Mouse (Mus musculus): Measurements from ENCODE around the gene Ufsp1.
A peak's percentile ranks its signal among the peaks of the same experiment; 100 is the strongest.

Ufsp1 gene

DNA sequence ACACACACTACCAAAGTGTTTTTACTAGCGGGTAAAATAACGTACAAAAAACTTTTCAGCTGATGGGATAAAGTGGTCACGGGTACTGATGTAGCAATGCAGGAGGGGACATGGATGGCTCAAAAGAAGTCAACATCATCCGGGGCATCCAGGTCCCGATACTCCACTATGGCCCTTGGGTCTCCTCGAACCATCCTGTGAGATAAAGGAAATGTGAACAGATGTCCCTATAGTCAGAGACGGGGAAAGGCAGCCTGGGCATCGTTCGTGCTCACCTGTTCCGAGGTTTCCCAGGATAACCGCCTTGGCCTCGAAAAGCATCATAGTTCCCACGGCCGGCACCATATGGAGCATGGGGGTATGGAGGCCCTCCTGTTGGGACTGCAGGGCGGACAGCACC is 1.3 kb downstream of the Ufsp1 start:
- DNase-seq (ENCODE audit: low read depth) = no peak

DNA sequence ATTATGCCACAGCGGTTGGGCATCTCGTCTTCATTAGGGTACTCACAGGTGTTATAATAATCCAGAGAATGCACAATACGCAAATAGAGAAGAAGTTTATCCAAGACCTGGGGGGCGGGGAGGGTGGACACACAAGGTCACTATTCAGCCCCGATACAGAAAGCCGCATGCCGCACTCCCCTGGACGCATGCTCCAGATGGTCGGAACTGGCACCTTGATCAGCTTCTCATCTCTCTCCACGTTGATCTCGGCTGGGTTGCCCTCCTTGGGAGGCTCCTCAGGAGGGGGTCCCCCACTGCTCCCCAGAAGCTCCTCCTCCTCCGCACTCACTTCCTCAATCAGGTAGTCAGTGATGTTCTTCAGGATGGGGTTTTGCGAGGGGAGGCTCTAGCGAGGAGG is 2.7 kb downstream of the Ufsp1 start:
- no peak for DNase-seq (ENCODE audit: low read depth)

DNA sequence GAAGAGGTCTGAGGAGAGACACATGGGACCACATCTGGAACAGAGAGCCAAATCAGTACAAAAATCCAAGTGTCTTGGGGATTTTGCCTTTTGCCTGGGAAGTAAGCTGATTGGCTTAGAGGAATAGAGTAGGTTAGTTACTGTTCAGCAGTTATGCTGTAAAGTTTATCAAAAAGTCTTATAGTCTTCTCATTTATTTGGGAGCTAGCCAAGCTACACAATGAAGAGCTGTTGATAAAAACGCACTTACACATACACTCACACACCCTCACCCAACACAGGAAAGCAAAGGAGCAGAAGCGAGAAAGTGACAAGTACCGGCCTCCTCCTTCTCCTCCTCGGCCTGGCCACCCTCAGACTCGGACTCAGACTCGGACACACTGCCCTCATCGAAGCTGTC is 4.8 kb downstream of the Ufsp1 start:
- no peak for DNase-seq (ENCODE audit: low read depth)

DNA sequence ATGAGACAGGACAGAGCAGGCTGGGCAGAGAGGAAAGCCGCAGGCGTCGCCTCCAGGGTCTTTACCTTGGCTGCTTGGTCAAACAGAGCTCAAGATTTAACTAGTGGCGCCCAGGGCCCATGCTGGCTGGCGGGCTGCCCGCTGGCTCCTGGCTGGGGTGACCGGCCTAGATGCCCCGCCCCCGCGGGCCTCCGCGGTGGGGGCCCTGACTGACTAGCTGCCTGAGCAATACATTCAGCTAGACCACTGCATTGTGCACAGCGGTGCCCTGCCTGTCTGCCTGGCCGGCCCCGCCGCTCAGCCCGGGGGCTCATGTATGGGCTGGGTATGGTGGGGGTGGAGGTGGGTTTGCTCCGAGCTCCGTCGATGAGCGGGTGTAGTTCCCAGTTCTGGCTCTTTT is 6.8 kb downstream of the Ufsp1 start:
- no peak for DNase-seq (ENCODE audit: low read depth)

DNA sequence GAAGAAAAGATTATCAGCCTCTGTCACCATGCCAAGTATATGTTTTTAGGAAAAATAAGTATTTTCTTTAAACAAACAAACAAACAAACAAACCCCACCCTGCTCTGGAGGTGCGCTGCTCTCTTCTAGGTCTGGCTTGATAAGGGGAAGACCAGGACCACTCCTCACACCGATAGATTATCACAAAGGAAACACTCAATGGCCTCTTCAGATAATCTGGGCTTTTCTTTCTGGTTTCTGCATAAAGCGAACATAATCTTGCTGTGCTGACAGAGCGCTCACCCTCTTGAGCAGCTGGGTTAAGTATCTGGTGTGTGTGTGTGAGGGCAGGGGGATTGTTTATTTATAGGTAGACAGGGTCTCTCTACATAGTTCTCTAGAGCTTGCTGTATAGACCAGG is 9.2 kb downstream of the Ufsp1 start:
- no peak for DNase-seq (ENCODE audit: low read depth)

DNA sequence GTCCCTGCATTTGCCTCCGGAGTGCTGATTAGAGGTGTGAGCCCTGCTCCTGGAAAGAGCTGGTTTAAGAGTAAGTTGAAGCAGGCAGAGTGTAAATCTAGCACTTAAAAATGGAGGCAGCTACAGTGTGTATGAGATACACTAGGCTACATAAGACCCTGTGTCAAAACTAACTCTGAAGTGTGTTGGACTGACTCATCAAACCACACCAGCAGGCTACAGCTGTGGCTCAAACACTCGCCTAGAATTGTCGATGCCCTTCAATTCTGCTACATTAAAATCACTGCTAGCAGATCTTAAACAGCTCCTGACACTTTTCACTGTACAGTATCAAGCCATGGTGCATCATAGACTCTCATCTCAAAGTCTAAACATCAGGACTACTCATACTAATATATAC is 9.7 kb downstream of the Ufsp1 start:
- peak; percentile 52 for DNase-seq (ENCODE audit: low read depth)

DNA sequence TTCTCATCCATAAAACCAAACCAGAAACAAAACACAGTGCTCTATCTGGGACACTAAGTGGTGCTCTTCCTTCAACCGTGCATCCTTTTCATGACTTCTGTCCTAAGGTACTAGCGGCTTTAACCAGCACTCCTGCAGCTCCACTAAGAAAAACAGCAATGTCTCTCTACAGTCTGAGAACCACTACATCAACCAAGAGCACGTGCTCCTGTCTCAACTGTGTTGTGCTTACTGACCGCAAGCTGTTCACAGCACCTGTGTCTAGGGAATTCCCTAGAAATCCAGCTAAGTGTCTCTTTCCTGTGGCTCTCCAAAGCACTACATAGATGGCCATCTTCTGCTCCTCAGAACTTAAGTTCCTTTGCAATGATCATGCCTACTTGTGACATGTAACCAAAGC is 10.4 kb downstream of the Ufsp1 start:
- no peak for DNase-seq (ENCODE audit: low read depth)

DNA sequence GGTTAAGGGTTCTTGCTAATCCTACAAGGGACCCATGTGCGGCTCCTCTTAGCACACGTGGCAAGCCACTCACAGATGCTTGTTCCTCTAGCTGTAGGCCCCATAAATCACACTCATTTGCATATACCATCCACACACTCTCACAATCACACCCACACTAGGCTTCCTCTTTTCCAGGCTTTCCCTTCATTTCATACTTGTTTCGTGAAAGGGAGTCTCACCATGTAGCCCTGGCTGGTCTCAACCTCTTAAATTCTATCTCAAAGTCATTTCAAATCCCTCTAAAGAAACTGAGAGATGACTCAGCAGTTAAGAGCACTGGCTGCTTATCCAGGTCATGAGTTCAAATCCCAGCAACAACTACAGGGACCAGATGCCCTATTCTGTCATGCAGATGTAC is 11.4 kb downstream of the Ufsp1 start:
- peak; percentile 55 for DNase-seq (ENCODE audit: low read depth)

DNA sequence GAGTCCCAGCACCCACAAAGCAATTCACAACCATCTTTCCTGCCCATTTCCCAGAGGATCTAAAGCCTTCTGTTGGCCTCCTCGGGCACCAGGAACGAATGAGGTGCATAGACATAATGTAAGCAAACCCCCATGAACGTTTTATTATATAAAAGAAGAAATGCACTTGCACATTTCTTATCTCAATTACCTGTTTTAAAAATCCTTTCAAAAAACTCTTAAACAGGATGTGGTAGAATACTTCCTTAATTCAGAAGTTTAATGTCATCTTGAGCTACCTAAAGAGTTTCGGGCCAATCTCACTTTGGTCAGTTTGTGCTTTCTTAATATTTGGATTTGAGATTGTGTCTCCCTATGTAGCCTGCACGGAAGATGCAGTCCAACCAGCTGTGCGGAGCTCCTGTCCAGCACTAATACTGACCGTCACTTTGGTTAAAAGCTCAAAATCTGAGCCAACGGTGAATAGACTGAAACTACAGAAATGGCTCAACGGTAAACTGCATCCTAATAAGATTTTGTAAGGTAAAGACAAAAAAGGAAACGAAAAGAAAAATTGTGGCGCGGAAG is 12.1 kb downstream of the Ufsp1 start:
- no peak for DNase-seq (ENCODE audit: low read depth)

DNA sequence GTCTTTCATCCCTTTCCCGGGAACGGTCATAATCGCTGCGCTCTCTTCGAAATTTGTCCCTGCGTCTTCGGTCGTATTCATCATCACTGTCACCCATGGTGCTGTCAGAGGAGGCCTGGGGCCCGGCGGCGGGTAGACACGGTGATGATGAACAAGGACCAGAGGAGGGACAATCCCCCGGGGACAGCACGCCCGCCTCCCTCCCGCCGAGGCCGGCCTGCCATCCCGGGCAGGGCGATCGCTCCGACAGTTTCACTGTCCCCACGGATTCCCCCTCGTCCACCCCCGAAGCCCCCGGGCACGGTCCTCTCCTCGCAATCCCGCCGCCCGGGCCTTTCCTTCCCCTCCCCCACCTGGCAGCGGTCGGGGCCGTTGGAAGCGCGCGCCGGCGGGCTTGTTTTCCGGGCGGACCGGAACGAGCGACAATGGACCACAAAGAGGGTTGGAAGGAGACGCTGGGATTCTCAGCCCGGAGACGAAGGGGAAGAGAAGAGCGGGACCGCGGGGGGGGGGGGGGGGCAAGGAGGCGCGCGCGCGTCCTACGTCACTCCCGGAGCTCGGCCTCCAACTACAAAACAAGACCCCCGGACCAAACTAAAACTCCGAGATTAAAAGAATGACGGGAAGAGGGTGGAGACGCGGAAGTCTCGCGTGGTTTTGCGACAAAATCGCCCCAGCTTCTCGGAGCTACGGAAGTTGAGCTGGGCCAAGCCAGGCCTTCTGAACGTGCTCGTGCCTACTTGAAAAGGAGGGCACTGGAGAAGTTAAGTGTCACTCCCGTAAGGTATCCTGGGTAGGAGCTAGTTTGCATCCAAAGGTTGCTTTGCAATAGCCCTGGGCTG is 12.9 kb downstream of the Ufsp1 start, which contains the start of gene Srrt:
Gene Srrt, minus strand, starts transcription at position 604 of the 842 bp plus-strand sequence.
- peak; percentile 99 for DNase-seq (ENCODE audit: low read depth)

DNA sequence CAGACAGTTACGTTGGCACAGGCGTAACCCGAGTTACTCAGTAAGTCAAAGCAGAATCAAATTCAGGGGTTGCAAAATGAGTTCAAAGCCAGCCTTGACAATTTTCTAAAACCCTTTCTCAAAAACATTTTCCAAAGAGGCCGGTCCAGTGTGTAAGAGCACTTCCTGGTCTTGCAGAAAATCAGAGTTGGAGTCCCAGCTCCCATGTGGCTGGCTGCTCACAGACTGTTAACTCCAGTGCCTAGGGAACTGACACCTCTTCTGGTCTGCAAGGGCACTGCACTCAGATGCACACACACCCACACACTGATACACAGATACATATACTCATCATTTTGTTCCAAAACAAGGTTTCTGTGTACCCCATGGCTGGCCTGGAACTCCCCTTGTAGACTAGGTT is 13.9 kb downstream of the Ufsp1 start:
- DNase-seq (ENCODE audit: low read depth) = peak; percentile 59

DNA sequence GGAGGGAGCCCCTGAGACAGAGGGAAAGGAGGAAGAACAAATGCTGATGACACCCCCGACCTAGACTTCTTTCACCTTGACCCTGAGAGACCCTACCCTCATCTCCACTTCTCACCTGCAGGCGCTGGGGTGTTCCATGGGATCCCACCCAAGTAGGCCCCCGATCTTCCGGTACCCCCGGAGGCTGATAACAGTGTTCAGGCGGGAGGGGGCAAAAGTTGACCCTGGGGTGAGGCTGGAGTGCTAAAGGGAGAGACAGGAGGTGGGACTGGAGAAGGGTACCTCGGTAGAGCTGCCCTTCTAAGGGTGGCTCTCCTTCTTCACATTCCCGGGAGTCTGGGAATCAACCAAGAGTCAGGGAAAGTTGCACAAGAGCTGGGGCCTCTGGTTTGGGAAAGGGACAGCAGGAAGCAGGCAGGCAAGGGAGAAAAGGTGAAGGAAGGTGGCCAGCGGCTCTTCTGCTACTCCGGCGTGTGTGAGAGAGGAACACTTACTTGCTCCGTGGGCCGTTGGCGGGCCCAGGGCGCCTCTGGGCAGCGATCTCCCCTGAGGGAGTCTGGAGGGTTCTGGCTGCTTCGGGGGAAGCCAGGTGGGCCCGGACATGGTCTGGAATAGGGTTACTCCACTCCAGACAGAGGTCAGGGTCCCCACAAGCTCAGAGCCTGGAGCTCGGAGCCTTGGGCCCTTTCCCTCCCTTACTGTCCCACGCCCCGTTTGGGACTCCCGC is 19.2 kb downstream of the Ufsp1 start:
- DNase-seq (ENCODE audit: low read depth) = no peak

DNA sequence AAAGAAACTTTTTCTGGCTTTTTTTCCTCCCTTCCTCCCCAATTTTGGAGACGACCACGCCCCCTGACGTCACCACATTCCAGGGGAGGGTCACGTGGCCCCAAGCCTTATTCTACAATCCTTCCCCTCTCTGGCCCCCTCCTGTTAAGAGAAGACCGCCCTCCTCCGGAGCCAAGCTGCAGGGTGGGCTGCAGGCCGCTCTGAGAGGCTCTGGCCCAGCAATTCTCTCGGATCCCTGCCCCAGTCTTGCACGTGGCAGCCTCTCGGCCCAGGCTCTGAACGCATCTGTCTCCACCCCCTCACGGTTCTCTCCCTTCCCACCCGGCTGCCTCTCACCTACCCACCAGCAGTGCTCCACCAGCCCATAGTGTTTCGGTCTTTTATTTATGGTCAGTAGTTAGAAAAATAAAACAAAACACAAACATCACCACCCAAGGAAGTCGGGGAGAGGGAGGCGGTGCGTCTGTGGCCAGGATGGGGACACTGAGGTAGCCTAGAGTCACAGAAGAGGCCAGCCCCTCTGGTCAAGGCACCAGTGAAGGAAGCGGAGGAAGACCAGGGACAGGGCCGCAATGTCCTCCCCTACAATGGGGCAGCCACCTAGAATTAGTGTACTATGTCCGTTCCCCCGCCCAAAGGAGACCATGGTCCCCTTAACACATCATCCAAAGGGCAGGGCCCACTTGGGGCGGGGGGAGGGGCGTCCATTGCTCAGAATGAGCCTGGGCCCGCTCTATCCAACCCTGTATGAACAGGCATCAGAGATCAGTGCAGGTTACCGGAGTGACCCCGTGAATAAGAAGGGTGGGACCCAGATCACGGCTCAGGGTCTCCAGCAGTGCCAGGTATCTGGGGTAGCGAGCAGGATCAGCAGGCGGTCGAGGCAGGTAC is 20.0 kb downstream of the Ufsp1 start, which contains the start of gene Trip6:
Gene Trip6, minus strand, starts transcription at position 212 of the 891 bp plus-strand sequence.
- DNase-seq (ENCODE audit: low read depth) = peak; percentile 76

DNA sequence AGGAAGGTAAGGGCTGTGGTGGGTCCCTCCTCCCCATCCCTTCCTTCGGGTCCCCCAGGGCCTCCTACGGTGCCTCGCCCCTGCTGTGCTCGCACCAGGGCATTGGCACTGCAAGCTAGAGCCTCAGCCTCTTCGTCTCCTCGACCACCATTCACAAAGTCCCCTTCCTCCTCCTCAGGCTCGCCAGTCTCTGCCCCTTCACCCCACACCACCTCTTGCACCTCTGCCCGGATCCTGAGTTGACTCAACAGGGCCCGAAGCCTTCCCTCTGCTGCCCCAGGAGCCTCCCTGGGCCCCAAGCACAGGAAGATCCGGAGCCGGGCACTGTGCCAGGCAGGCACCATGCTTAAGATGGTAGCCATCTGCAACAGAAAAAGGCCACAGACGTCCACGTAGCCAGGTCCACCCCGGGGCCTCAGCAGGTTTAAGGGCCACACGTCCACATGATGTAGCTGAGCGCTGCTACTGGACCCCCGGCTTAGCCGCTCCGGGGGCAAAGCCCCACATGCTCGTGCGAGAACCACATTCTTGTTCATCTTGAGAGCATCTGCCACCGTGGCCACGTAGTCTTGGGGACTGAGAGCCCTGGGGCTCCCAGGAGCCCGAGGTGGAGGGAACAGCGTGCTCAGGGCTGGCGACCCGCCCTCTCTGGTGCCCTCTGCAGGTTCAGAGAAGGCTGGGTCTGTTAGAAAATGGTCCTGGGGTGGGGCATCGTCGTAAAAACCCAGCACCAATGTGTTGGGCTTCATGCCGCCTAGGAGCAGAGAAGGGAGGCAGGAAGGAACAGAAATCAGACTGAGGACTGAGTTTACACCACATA is 20.9 kb downstream of the Ufsp1 start:
- DNase-seq (ENCODE audit: low read depth) = peak; percentile 50

DNA sequence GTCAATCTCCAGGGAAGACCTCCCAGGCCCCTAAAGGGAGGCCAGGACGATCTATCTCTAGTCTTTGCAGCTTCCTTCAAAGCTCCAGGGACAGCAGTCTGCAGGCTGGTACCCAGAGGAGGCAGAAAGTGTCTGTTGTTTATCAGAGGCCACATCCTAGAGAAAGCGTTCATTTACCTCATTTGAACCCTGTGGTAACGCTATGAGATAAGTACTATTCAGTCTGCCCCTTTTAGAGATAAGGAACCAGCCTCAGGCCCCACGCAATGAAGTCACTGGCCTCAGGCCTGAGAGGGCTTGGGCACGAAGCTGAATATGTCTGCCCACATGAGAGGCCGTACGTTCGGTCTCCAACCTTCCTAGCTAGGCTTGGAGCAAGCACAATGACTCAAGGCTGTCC is 22.9 kb downstream of the Ufsp1 start:
- no peak for DNase-seq (ENCODE audit: low read depth)

DNA sequence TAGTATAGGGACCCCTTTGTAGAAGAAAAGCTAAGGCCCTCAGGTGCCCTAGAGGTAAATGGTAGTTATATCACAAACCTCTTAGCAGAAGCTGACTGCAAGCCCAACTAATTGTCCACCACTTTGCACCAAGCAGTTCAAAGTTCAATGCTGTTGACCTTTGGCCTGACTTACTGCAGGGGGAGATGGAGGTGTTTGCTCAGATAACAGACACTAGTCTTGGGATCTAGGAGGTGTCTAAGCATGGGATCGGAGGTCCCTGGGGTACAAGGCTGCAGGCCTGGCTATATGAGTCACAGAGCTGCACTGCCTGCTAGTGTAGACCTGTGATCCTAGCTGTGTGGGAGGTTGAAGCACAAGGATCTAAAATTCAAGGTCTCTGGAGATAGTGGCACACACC is 24.1 kb downstream of the Ufsp1 start:
- no peak for DNase-seq (ENCODE audit: low read depth)

DNA sequence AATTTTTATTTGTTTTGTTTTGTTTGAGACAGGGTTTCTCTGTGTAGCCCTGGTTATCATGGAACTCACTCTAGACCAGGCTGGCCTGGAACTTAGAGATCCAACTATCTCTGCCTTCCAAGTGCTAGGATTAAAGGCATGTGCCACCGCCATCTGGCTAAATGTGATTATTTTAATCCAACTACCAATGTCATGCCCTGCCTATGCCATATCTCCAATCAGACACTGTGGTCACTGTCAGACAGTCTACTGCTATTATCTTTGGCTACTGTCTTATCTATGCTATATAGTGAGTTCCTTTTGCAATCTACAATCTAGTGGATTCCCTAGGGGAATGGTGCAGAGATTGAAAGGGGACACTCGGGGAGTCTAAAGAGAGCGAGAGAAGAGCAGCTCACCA is 26.6 kb downstream of the Ufsp1 start:
- DNase-seq (ENCODE audit: low read depth) = no peak

DNA sequence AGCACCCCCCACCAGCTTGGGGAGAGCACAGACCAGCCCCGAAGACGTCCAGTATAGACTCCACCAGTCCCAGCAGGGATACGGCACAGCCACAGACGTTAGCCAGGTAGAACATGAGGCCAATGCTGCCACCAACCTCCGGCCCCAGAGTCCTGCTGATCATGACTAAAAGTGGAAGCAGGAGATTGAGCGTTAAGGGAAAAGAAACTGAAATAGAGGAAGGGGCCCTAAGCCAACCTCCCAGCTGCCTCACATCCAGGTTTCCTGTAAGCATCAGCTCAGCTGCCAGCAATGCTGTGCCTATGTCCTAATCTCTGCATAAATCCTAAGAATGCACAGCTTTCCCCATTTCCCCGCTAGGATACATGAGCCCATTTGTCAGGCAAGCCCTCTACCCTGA is 36.5 kb downstream of the Ufsp1 start:
- DNase-seq (ENCODE audit: low read depth) = no peak

DNA sequence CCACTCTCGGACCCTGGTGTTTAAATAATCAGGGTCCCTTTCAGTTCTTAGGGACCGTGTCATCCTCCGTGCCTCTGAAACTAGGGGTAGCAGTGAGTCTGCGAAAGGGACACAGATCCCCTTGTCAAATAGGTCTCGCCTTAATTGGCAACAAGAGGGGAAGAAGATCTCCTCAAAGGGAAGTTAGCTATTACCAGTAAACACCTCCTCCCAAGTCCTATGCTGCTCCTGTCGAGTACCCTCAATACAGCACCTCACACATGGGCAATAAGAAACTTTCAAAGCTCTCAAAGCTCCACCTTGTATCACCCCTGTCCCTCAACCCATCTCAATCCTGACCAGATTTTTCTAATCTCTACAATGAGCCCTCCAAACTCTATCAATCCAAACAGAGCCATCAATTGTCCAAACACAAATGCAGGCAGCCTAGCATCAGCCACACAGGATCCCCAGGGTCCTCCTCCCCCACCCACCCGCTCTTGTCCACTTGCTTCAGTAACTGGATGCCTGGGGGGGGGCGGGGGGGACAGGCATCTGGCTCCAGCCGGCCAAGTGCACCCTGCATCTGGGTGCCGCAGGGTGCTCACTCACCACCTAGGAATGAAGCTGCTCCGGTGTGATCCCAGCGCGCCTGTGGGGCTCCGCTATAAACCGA is 38.6 kb downstream of the Ufsp1 start:
- DNase-seq (ENCODE audit: low read depth) = peak; percentile 23

DNA sequence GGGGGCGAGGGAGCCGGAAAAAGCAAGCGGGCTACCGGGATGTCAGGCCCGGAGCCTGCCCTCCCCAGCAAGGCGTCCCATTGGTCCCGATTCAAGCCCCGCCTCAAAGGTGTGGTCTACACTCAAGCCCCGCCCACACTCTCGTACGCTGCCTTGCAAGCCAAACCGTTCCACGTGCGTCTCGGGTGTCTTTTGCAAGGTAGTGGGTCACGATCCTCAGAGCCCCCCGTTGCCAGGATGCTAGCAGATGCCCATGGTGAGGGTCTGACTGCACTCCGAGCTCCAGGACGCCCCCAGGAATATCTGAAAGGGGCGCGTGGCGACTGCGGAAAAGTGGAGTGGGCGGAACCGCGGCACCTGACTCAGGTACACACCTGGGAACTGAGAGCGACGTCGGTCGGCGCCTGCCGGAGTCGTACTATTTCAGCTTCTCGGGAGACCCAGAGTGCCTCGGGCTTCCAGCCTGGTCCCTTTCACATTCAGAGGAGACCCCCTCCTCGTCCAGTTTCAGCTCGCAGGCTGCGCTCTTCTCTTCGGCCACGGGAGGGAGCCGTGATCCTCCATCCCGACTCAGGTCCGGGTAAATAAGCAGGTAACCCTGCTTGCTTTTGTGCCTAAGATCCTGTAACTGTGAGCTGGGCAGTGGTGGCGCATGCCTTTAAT is 39.2 kb downstream of the Ufsp1 start, which contains the start of gene Slc12a9:
Gene Slc12a9, minus strand, starts transcription at position 86 of the 663 bp plus-strand sequence.
- DNase-seq (ENCODE audit: low read depth) = peak; percentile 94

All from 416B (cell line).